18 mouse cellular contexts compared by ENCODE assay signal in genomic region chr14:21147171-21147570, GRCm38 (mm10).
"Had no signal": no experiment of that assay in that cellular context is flagged by ENCODE, and none has a peak within 500 bp of the region (broad histone marks: within the 10 kb centered on the region; RNA-seq: fewer than 3 reads in every experiment).

No protein-coding gene starts in this region.

- DNase-seq: liver, postnatal 0 days; lung, adult 2 months; lung, postnatal 14 days; lung, postnatal 36 days; right cerebral cortex, postnatal 14 days; thymus, adult 2 months; thymus, postnatal 14 days; thymus, postnatal 36 days had no signal

- H3K27me3 ChIP-seq: liver, embryonic 15.5 days; lung, embryonic 15.5 days; megakaryocyte, embryonic 14.5 days; midbrain, embryonic 12.5 days; midbrain, embryonic 15.5 days; neural tube, embryonic 12.5 days; stomach, embryonic 15.5 days had no signal

- ATAC-seq: liver, postnatal 0 days; lung, postnatal 0 days; midbrain, embryonic 15.5 days had no signal

- H3K4me3 ChIP-seq: liver, embryonic 15.5 days; lung, embryonic 15.5 days; megakaryocyte, embryonic 14.5 days; midbrain, embryonic 12.5 days; midbrain, embryonic 15.5 days; neural tube, embryonic 12.5 days; stomach, embryonic 15.5 days had no signal

- H3K36me3 ChIP-seq: liver, embryonic 15.5 days; lung, embryonic 15.5 days; midbrain, embryonic 12.5 days; midbrain, embryonic 15.5 days; neural tube, embryonic 12.5 days; stomach, embryonic 15.5 days had no signal

- H3K9me3 ChIP-seq: liver, embryonic 15.5 days; lung, embryonic 15.5 days; megakaryocyte, embryonic 14.5 days; midbrain, embryonic 12.5 days; midbrain, embryonic 15.5 days; neural tube, embryonic 12.5 days; stomach, embryonic 15.5 days had no signal

- H3K9ac ChIP-seq: liver, embryonic 15.5 days; liver, postnatal 0 days; lung, embryonic 15.5 days; midbrain, embryonic 12.5 days; midbrain, embryonic 15.5 days; neural tube, embryonic 12.5 days; stomach, embryonic 15.5 days had no signal

- H3K4me1 ChIP-seq: lung, embryonic 15.5 days; midbrain, embryonic 15.5 days; neural tube, embryonic 12.5 days; stomach, embryonic 15.5 days had no signal

- H3K27ac ChIP-seq: liver, embryonic 15.5 days; lung, embryonic 15.5 days; macrophage; midbrain, embryonic 12.5 days; midbrain, embryonic 15.5 days; neural tube, embryonic 12.5 days; stomach, embryonic 15.5 days; stomach, postnatal 0 days had no signal

- H3K4me2 ChIP-seq: liver, embryonic 15.5 days; lung, embryonic 15.5 days; midbrain, embryonic 12.5 days; midbrain, embryonic 15.5 days; neural tube, embryonic 12.5 days; stomach, embryonic 15.5 days had no signal
